Mouse (Mus musculus): ENCODE measurements at regions not wholly inside any gene's neighbourhood (a gene's known extent, or its start where the extent isn't known, plus 50 kb on each side); places are given as distances from the start of the nearest gene placed in this dataset.
"Not testable (repeated sequence)": the region's sequence is repeated elsewhere in the genome, so short reads cannot be mapped to it uniquely, and the experiment has no call there.

DNA sequence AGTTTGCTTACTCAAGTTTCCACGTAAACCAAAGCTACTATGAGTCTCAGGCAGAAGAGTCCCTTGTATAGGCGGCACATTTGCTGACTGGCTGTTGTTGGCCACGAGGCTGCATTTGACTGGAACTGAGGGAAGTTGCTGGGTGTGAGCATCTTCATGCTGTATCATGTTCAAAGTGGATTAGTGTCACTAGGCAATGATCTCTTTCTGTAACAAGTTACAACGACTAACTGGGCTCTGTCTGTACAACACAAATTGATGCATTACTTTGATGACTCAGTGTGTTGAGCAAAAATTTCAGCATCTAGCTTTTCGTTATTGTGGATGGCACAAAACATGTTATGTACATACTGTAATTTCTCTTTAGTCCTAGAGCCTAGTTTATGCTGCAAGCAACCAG, 203.7 kb upstream of the P2ry1 start:
- no peak for DNase-seq (ENCODE audit: low read depth, low spot score)

DNA sequence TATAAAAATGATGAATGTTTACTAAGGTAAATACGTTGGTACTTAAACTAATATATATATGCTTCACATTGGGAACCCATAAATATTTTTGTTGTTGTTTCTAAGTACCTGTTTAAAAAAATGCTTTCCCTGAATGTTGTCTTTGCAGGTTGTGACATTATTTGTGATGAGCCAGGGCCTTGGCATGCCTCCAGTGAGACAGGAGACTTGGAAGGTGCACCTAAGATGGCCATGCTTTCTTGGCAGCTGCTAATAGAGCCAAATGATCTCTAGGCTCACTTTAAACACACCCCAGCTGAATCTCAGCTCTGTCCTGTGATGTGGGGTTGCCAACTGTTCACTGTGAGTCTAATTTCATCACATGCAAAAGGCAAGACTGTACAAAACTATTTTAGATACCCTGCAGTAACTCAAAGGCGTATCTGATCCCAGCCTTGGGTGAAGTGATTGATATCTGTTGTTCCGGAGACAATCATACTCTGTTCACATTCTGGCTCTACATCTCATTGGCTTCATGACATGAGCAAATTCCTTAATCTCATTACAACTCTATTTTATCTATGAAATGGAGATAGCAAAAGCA, 197.8 kb upstream of the P2ry1 start:
- no peak for DNase-seq (ENCODE audit: low read depth, low spot score)

DNA sequence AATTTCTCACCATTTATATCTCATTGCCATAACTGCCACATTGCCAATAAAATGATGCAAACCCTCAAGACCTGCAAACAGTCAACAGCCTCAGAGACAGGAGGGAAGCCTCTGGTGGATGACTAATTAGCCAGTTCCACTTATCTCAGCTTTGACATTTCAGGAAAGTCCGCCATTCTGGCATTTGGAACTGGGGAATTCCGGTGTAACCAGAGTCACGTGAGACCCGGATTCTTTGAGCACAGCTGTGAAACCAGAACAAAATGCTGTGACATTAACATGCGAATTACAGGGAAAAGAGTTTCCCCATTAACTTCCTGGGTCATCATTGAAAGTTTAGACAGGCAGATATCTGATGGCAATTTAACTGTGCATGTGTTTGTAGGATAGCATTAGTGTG, 190.7 kb upstream of the P2ry1 start:
- no peak for DNase-seq (ENCODE audit: low read depth, low spot score)

- DNase-seq (ENCODE audit: low read depth, low spot score), result no peak
Observed at GRCm38 (mm10) chr3:60813485-60813884, 189.1 kb upstream of the P2ry1 start.

GRCm38 (mm10) chr3:60819684-60820281, 182.8 kb upstream of the P2ry1 start:
- no peak for DNase-seq (ENCODE audit: low read depth, low spot score)

DNA sequence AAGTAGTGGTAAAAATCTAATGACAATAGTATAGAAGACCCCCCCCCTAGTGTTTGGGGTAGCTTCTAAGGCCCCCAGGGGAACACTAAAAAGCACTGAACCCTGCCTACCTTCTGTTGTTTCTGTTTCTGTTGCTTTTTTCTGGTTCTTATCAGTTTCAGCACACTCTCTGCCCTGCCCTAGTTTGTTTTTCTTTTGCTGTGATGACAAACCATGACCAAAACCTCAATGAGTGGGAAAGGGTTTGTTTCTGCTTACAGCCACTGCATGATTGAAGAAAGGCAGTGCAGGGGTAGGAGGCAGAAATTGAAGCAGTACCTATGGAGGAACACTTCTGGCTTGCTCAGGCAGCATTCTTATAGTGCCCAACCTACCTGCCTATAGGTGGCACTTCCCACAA, 181.1 kb upstream of the P2ry1 start:
- DNase-seq (ENCODE audit: low read depth, low spot score), result no peak

GRCm38 (mm10) chr3:60826759-60827158, 175.8 kb upstream of the P2ry1 start:
- DNase-seq (ENCODE audit: low read depth, low spot score), result no peak

- DNase-seq (ENCODE audit: low read depth, low spot score), result no peak
Observed at GRCm38 (mm10) chr3:60832385-60832784, 170.2 kb upstream of the P2ry1 start.

GRCm38 (mm10) chr3:60841895-60842294, 160.7 kb upstream of the P2ry1 start:
- no peak for DNase-seq (ENCODE audit: low read depth, low spot score)

DNA sequence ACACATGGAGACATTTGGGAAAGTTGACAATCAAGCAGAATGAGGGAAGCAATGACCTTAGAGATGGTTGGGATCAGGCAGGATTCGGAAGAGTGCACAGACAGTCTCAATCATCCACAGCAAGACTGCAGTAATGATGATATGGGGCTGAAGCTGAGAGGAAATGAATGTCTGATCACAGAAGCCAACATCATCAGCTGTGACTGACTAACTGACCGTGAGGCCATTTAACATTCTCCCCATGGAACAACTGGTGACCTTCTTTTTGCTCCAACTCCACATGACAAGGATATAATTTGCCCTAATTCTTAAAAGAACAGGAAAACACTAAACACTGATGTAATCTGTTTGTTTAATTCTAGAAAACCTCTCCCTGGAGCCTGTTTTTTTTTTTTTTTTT, 157.3 kb upstream of the P2ry1 start:
- no peak for DNase-seq (ENCODE audit: low read depth, low spot score)

DNA sequence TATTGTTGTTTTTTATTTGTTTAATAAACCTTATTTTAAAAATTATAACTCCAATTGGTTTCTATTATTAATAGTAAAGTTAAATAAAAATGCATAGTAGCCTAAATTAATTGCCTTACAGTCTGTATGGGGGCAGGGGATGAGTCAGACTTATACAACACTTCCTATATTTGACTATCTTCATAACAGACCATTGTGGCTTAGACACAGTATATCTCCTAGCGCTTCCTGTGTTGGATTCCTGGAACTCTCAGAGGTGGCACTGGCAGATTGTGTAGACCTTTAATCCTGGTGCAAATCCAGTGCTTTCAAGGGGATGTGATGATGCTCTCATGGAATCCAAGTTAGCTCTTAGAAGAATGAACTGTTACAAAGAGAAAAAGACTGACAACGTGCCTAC, 154.2 kb upstream of the P2ry1 start:
- no peak for DNase-seq (ENCODE audit: low read depth, low spot score)

GRCm38 (mm10) chr3:60853773-60854172, 148.8 kb upstream of the P2ry1 start:
- no peak for DNase-seq (ENCODE audit: low read depth, low spot score)

DNA sequence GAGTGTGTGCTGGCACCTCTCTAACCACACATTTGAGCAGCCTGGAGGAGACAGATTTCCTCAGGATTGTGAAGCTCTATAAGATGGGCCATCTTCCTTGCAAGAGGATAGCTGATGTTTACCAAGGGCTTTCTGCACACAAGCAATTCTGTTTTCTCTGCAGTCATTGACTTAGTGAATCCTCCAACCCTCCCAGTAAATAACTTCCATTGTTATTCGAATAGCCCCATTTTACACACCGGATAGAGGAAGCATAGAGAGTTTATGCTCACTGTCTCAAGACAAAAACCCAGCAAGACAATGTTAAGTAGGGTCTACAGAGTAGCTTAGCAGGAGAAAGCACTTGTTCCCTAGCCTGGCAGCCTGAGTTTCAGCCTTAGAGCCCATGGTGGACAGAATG, 146.9 kb upstream of the P2ry1 start:
- DNase-seq (ENCODE audit: low read depth, low spot score), result no peak

- DNase-seq (ENCODE audit: low read depth, low spot score), result no peak
Observed at GRCm38 (mm10) chr3:60858474-60859118, 144.0 kb upstream of the P2ry1 start.

- DNase-seq (ENCODE audit: low read depth, low spot score), result no peak
Observed at GRCm38 (mm10) chr3:60859119-60859515, 143.5 kb upstream of the P2ry1 start.

DNA sequence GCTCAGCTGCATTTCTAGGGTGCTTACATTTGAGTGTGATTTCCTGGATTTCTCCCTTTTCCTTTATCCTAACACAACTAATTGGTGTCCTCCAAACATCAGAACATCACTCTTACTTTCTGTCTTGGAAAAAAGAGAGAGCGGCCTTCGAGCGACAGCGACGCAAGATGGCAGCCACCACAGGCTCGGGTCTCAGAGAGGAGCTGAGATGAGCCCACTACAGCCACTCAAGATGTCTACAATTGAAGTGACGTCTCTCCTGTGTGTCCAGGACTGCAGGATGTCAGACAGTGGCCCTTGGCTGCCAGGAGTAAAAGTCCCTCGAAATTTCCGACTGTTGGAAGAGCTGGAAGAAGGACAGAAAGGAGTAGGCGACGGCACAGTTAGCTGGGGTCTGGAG, 125.7 kb upstream of the P2ry1 start:
- not testable (repeated sequence) for DNase-seq (ENCODE audit: low read depth, low spot score)

GRCm38 (mm10) chr3:60878880-60879279, 123.7 kb upstream of the P2ry1 start:
- no peak for DNase-seq (ENCODE audit: low read depth, low spot score)

- DNase-seq (ENCODE audit: low read depth, low spot score), result no peak
Observed at GRCm38 (mm10) chr3:60884027-60884426, 118.6 kb upstream of the P2ry1 start.

GRCm38 (mm10) chr3:60889191-60889861, 113.3 kb upstream of the P2ry1 start:
- no peak for DNase-seq (ENCODE audit: low read depth, low spot score)

DNA sequence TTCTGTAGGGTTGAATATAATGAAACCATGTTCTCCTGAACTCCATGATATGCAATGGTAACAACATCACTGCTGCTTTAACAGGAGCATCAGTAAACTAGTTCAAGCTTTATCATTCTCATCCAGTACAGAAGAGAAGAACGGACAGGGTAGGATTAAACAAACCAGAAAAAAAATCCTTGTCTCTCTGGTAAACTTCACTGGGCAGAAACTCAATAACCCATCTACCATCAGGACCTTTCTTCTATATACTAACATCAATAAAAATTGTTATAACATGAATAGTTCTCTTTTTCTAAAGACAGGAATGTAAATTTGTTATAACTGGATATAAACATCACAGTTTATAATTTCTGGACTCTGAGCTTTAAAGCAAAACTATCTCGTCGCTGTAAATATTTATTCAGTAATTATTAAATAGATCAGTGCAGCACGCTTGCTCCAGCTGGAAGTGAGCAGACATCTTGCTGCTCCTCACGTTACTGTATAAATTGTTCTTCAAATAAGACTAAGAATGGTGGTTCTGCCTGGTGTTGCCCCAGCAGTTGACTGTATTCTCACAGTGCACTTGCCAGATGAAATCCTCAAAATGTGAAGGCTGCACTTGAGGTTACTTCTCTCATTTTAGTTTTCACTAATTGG, 104.8 kb upstream of the P2ry1 start:
- no peak for DNase-seq (ENCODE audit: low read depth, low spot score)

- no peak for DNase-seq (ENCODE audit: low read depth, low spot score)
Observed at GRCm38 (mm10) chr3:60898720-60899119, 103.9 kb upstream of the P2ry1 start.

GRCm38 (mm10) chr3:60901571-60901970, 101.0 kb upstream of the P2ry1 start:
- DNase-seq (ENCODE audit: low read depth, low spot score), result no peak
